Mouse (Mus musculus) hindbrain, embryonic 11.5 days (tissue): ENCODE measurements at regions not wholly inside any gene's neighbourhood (a gene's known extent, or its start where the extent isn't known, plus 50 kb on each side); places are given as distances from the start of the nearest gene placed in this dataset.

Source experiments
- ATAC-seq: fragments of 200-750 bp; cut with Nextera tagmentation; 2 replicates; pipeline ENCODE4 v1.8.0; 2017; ENCODE audit warnings: mild to moderate bottlenecking, moderate TSS enrichment, moderate library complexity; ENCODE audit not compliant: low FRiP score
- DNase-seq: peaks from one replicate; pipeline ENCODE4 v3.0.0-alpha.2; 2015; ENCODE audit warnings: low spot score
- H3K27ac ChIP-seq: fragments of 300-500 bp; sonication (generic); 2 replicates; pipeline ENCODE4 v1.5.1; 2014; ENCODE audit warnings: mild to moderate bottlenecking, low read depth, low read length
- H3K27me3 ChIP-seq: fragments of 300-500 bp; sonication (generic); 2 replicates; pipeline ENCODE4 v1.6.1; 2014; ENCODE audit warnings: mild to moderate bottlenecking, low read length, moderate library complexity, mixed read lengths; ENCODE audit not compliant: control insufficient read depth, insufficient read depth
- H3K36me3 ChIP-seq: fragments of 300-500 bp; sonication (generic); 2 replicates; pipeline ENCODE4 v1.6.1; 2014; ENCODE audit warnings: mild to moderate bottlenecking, low read length, moderate library complexity, mixed read lengths; ENCODE audit not compliant: control insufficient read depth, insufficient read depth
- H3K4me1 ChIP-seq: fragments of 300-500 bp; sonication (generic); replicated peaks from 2 replicates; pipeline ENCODE4 v1.6.1; 2014; ENCODE audit warnings: low read length, mixed read lengths; ENCODE audit not compliant: control insufficient read depth, insufficient read depth
- H3K4me2 ChIP-seq: fragments of 300-500 bp; sonication (generic); replicated peaks from 2 replicates; pipeline ENCODE4 v1.6.1; 2014; ENCODE audit warnings: mild to moderate bottlenecking, low read depth, low read length
- H3K4me3 ChIP-seq: fragments of 300-500 bp; sonication (generic); 2 replicates; pipeline ENCODE4 v1.5.1; 2014; ENCODE audit warnings: low read depth, low read length
- H3K9ac ChIP-seq: fragments of 300-500 bp; sonication (generic); 2 replicates; pipeline ENCODE4 v1.6.1; 2014; ENCODE audit warnings: low read depth, low read length
- H3K9me3 ChIP-seq: fragments of 300-500 bp; sonication (generic); 2 replicates; pipeline ENCODE4 v1.6.1; 2016; ENCODE audit warnings: low read length; ENCODE audit not compliant: control insufficient read depth
- WGBS: fragments of 180-500 bp; shearing (Covaris S2); extraction: QIAGEN DNeasy Blood & Tissue Kit; methylation state at CpG from one replicate; pipeline ENCODE4 v1.1.7; 2014; 5-methylcytosine and 5-hydroxymethylcytosine counted together

GRCm38 (mm10) chr16:95831566-95832345 is 129.9 kb downstream of the Ets2 start:
- DNase-seq (peak; percentile 29), ATAC-seq (peak; percentile 61)
- Histone ChIP-seq H3K27me3 (no peaks in the 10 kb centered on the region), H3K4me3 (no peak overlapping the region), H3K4me1 (no peaks in the 10 kb centered on the region), H3K4me2 (no peak overlapping the region), H3K36me3 (no peaks in the 10 kb centered on the region), H3K27ac (no peak overlapping the region), H3K9ac (no peak overlapping the region), H3K9me3 (no peaks in the 10 kb centered on the region)
- 48% methylated on average over 11 of the region's 11 CpGs for WGBS

GRCm38 (mm10) chr16:95827402-95827737 is 125.5 kb downstream of the Ets2 start:
- Histone ChIP-seq H3K9ac (no peak overlapping the region), H3K4me3 (no peak overlapping the region), H3K9me3 (no peaks in the 10 kb centered on the region), H3K4me1 (no peaks in the 10 kb centered on the region), H3K36me3 (no peaks in the 10 kb centered on the region), H3K4me2 (no peak overlapping the region), H3K27me3 (no peaks in the 10 kb centered on the region), H3K27ac (no peak overlapping the region)
- WGBS, result 88% methylated on average over 6 of the region's 6 CpGs
- ATAC-seq, result no peak
- DNase-seq, result no peak

GRCm38 (mm10) chr16:95826681-95827401 is 125.0 kb downstream of the Ets2 start:
- no peak for ATAC-seq
- no peaks in the 10 kb centered on the region for H3K27me3 ChIP-seq
- H3K9ac ChIP-seq, result no peak overlapping the region
- H3K4me2 ChIP-seq, result no peak overlapping the region
- WGBS, result 83% methylated on average over 5 of the region's 5 CpGs
- H3K9me3 ChIP-seq, result no peaks in the 10 kb centered on the region
- no peak for DNase-seq
- no peaks in the 10 kb centered on the region for H3K4me1 ChIP-seq
- no peaks in the 10 kb centered on the region for H3K36me3 ChIP-seq
- H3K27ac ChIP-seq, result no peak overlapping the region
- H3K4me3 ChIP-seq, result no peak overlapping the region

DNA sequence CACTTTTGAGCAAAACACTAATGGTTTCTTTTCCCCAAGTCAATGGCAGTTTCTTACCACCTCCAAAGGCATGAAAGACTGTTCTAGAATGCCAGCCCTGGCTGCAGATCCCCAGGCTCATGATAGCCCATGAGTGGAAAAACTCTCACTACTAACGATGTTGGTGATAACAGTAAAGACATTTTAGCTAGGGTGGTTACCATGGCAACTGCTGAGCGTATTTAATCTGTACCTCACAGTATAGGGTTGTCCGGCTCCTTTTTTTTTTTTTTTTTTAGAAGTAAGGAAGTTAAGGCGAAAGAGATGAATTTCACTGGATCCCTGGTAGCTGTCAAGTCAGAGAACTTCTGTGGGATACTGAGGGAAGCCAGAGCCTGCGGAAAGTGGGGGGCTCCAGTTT is 123.8 kb downstream of the Ets2 start:
- H3K27me3 ChIP-seq, result no peaks in the 10 kb centered on the region
- H3K27ac ChIP-seq, result no peak overlapping the region
- WGBS, result 68% methylated on average over 5 of the region's 5 CpGs
- peak; percentile 23 for DNase-seq
- H3K4me1 ChIP-seq, result no peaks in the 10 kb centered on the region
- ATAC-seq, result no peak
- no peak overlapping the region for H3K4me3 ChIP-seq
- no peaks in the 10 kb centered on the region for H3K9me3 ChIP-seq
- no peak overlapping the region for H3K9ac ChIP-seq
- H3K4me2 ChIP-seq, result no peak overlapping the region
- no peaks in the 10 kb centered on the region for H3K36me3 ChIP-seq

- Histone ChIP-seq H3K27me3 (no peaks in the 10 kb centered on the region), H3K9me3 (no peaks in the 10 kb centered on the region), H3K36me3 (no peaks in the 10 kb centered on the region), H3K9ac (no peak overlapping the region), H3K4me2 (no peak overlapping the region), H3K27ac (peak overlapping the region; percentile 20; the same call in 1 of the 2 replicates), H3K4me1 (no peaks in the 10 kb centered on the region), H3K4me3 (no peak overlapping the region)
- DNase-seq (peak; percentile 28), ATAC-seq (peak; percentile 60)
- WGBS, result 36% methylated on average over 7 of the region's 7 CpGs
Measured at GRCm38 (mm10) chr16:95824720-95825534, 123.1 kb downstream of the Ets2 start.

- DNase-seq (no peak), ATAC-seq (no peak)
- H3K9ac ChIP-seq, result no peak overlapping the region
- no peak overlapping the region for H3K27ac ChIP-seq
- WGBS, result 73% methylated on average over 6 of the region's 6 CpGs
- H3K36me3 ChIP-seq, result no peaks in the 10 kb centered on the region
- H3K27me3 ChIP-seq, result no peaks in the 10 kb centered on the region
- no peak overlapping the region for H3K4me2 ChIP-seq
- no peaks in the 10 kb centered on the region for H3K4me1 ChIP-seq
- no peak overlapping the region for H3K4me3 ChIP-seq
- no peaks in the 10 kb centered on the region for H3K9me3 ChIP-seq
Measured at GRCm38 (mm10) chr16:95823803-95824202, 121.9 kb downstream of the Ets2 start.

DNA sequence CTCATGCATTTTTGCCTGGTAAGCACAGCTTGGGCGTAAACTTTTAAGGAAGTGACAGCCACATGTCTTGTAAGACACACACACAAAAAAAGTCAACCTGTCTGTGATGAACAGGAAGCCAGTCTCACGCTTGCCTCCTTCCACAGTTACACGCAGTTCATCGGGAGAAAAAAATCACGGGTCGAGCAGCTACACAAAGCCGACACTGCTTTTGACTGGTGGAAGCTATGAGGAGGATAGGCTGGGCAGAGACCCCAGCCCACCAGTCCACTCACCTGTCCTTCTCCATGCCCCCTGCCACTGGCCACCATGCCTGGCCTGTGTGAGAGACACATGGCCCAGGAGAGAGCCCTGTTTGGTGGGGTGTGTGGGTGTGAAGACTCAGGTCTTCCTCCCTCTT is 119.2 kb downstream of the Ets2 start:
- Histone ChIP-seq H3K4me1 (no peaks in the 10 kb centered on the region), H3K4me3 (no peak overlapping the region), H3K9ac (no peak overlapping the region), H3K9me3 (no peaks in the 10 kb centered on the region), H3K4me2 (no peak overlapping the region), H3K27me3 (no peaks in the 10 kb centered on the region), H3K27ac (no peak overlapping the region), H3K36me3 (no peaks in the 10 kb centered on the region)
- ATAC-seq, result no peak
- no peak for DNase-seq
- 91% methylated on average over 7 of the region's 7 CpGs for WGBS

- Histone ChIP-seq H3K36me3 (no peaks in the 10 kb centered on the region), H3K4me2 (no peak overlapping the region), H3K9ac (no peak overlapping the region), H3K9me3 (no peaks in the 10 kb centered on the region), H3K27ac (no peak overlapping the region), H3K4me3 (no peak overlapping the region), H3K4me1 (no peaks in the 10 kb centered on the region), H3K27me3 (no peaks in the 10 kb centered on the region)
- WGBS, result 90% methylated on average over 8 of the region's 8 CpGs
- ATAC-seq (no peak), DNase-seq (no peak)
Measured at GRCm38 (mm10) chr16:95820606-95821005, 118.7 kb downstream of the Ets2 start.
